Mouse (Mus musculus) stomach, postnatal 0 days (tissue): ENCODE measurements at regions not wholly inside any gene's neighbourhood (a gene's known extent, or its start where the extent isn't known, plus 50 kb on each side); places are given as distances from the start of the nearest gene placed in this dataset.

Experiments used
- ATAC-seq: fragments of 200-750 bp; cut with Nextera tagmentation; 2 replicates; pipeline ENCODE4 v1.8.0; 2017; ENCODE audit not compliant: low FRiP score, low TSS enrichment
- DNase-seq: peaks from one replicate; pipeline ENCODE4 v3.0.0-alpha.2; 2016; ENCODE audit warnings: low spot score
- H3K27ac ChIP-seq: fragments of 300-500 bp; sonication (generic); replicated peaks from 2 replicates; pipeline ENCODE4 v1.5.1; 2014; ENCODE audit warnings: mild to moderate bottlenecking, control low read depth
- H3K27me3 ChIP-seq: fragments of 300-500 bp; sonication (generic); 2 replicates; pipeline ENCODE4 v1.6.1; 2014; ENCODE audit warnings: low read length; ENCODE audit not compliant: control insufficient read depth, insufficient read depth
- H3K36me3 ChIP-seq: fragments of 300-500 bp; sonication (generic); 2 replicates; pipeline ENCODE4 v1.6.1; 2014; ENCODE audit warnings: low read length, mixed read lengths; ENCODE audit not compliant: control insufficient read depth, insufficient read depth
- H3K4me1 ChIP-seq: fragments of 300-500 bp; sonication (generic); replicated peaks from 2 replicates; pipeline ENCODE4 v1.6.1; 2014; ENCODE audit warnings: antibody characterized with exemption; ENCODE audit not compliant: control insufficient read depth, insufficient read depth
- H3K4me2 ChIP-seq: fragments of 300-500 bp; sonication (generic); replicated peaks from 2 replicates; pipeline ENCODE4 v1.6.1; 2014; ENCODE audit warnings: low read depth, mild to moderate bottlenecking, control low read depth, moderate library complexity
- H3K4me3 ChIP-seq: fragments of 300-500 bp; sonication (generic); 2 replicates; pipeline ENCODE4 v1.5.1; 2014; ENCODE audit warnings: low read depth, low read length, control low read depth
- H3K9ac ChIP-seq: fragments of 300-500 bp; sonication (generic); 2 replicates; pipeline ENCODE4 v1.6.1; 2014; ENCODE audit warnings: mild to moderate bottlenecking, low read length, control low read depth, mixed read lengths
- H3K9me3 ChIP-seq: fragments of 300-500 bp; sonication (generic); 2 replicates; pipeline ENCODE4 v1.6.1; 2016; ENCODE audit warnings: low read length; ENCODE audit not compliant: control insufficient read depth
- CTCF ChIP-seq: IDR thresholded peaks from 2 replicates; pipeline ENCODE4 v1.5.1; 2016; ENCODE audit warnings: antibody characterized with exemption, low read depth, mild to moderate bottlenecking, moderate library complexity
- EP300 ChIP-seq: optimal IDR thresholded peaks from 2 replicates; pipeline ENCODE3; 2016; ENCODE audit warnings: antibody characterized with exemption
- WGBS: fragments of 180-500 bp; shearing (Covaris S2); extraction: QIAGEN DNeasy Blood & Tissue Kit; methylation state at CpG from one replicate; pipeline ENCODE4 v1.1.7; 2014; 5-methylcytosine and 5-hydroxymethylcytosine counted together

GRCm38 (mm10) chr2:128365775-128366174 lies 225.2 kb upstream of the Spdye4c start:
- DNase-seq = no peak
- no peak overlapping the region for H3K9ac ChIP-seq
- 78% methylated on average over 2 of the region's 2 CpGs for WGBS
- H3K4me1 ChIP-seq = 0 out of 2 replicates have a peak, but pooled peaks cover 2% of the 10 kb centered on the region
- no peaks in the 10 kb centered on the region for H3K9me3 ChIP-seq
- H3K27ac ChIP-seq = no peak overlapping the region
- no peak overlapping the region for H3K4me3 ChIP-seq
- no peaks in the 10 kb centered on the region for H3K36me3 ChIP-seq
- TF ChIP-seq CTCF = no peak
- no peak for TF ChIP-seq EP300
- H3K27me3 ChIP-seq = no peaks in the 10 kb centered on the region
- peak; percentile 24; the same call in 1 of the 2 replicates for ATAC-seq
- no peak overlapping the region for H3K4me2 ChIP-seq

- TF ChIP-seq CTCF (no peak), EP300 (no peak)
- 86% methylated on average over 14 of the region's 14 CpGs for WGBS
Measured at GRCm38 (mm10) chr2:128367266-128368150, 223.5 kb upstream of the Spdye4c start.

GRCm38 (mm10) chr2:128368534-128369273 lies 222.3 kb upstream of the Spdye4c start:
- Histone ChIP-seq H3K4me3 (no peak overlapping the region), H3K4me1 (0 out of 2 replicates have a peak, but pooled peaks cover 2% of the 10 kb centered on the region), H3K9me3 (no peaks in the 10 kb centered on the region), H3K9ac (no peak overlapping the region), H3K27ac (no peak overlapping the region), H3K27me3 (no peaks in the 10 kb centered on the region), H3K36me3 (no peaks in the 10 kb centered on the region), H3K4me2 (no peak overlapping the region)
- peak; percentile 45 for TF ChIP-seq CTCF
- no peak for TF ChIP-seq EP300
- WGBS = 73% methylated on average over 7 of the region's 7 CpGs
- ATAC-seq (no peak), DNase-seq (no peak)

More at GRCm38 (mm10) chr2:128367266-128368150, 223.5 kb upstream of the Spdye4c start:
- ATAC-seq (no peak), DNase-seq (no peak)
- no peak overlapping the region for H3K4me2 ChIP-seq
- no peaks in the 10 kb centered on the region for H3K36me3 ChIP-seq
- no peaks in the 10 kb centered on the region for H3K27me3 ChIP-seq
- H3K9me3 ChIP-seq = no peaks in the 10 kb centered on the region
- no peak overlapping the region for H3K27ac ChIP-seq
- no peak overlapping the region for H3K9ac ChIP-seq
- H3K4me1 ChIP-seq = 0 out of 2 replicates have a peak, but pooled peaks cover 2% of the 10 kb centered on the region
- no peak overlapping the region for H3K4me3 ChIP-seq

GRCm38 (mm10) chr2:128370821-128371220 lies 220.2 kb upstream of the Spdye4c start:
- 55% methylated on average over 10 of the region's 10 CpGs for WGBS
- DNase-seq = no peak
- ATAC-seq = no peak

GRCm38 (mm10) chr2:128372204-128372603 lies 218.8 kb upstream of the Spdye4c start:
- Histone ChIP-seq H3K4me2 (no peak overlapping the region), H3K27me3 (no peaks in the 10 kb centered on the region), H3K4me3 (no peak overlapping the region), H3K9ac (no peak overlapping the region), H3K4me1 (no peaks in the 10 kb centered on the region), H3K36me3 (no peaks in the 10 kb centered on the region), H3K9me3 (no peaks in the 10 kb centered on the region), H3K27ac (no peak overlapping the region)
- TF ChIP-seq EP300 = no peak
- no peak for TF ChIP-seq CTCF
- no peak for ATAC-seq
- WGBS = 86% methylated on average over 13 of the region's 13 CpGs
- no peak for DNase-seq

More at GRCm38 (mm10) chr2:128370821-128371220, 220.2 kb upstream of the Spdye4c start:
- Histone ChIP-seq H3K9ac (no peak overlapping the region), H3K9me3 (no peaks in the 10 kb centered on the region), H3K27ac (no peak overlapping the region), H3K27me3 (no peaks in the 10 kb centered on the region), H3K4me1 (no peaks in the 10 kb centered on the region), H3K36me3 (no peaks in the 10 kb centered on the region), H3K4me3 (no peak overlapping the region), H3K4me2 (no peak overlapping the region)
- TF ChIP-seq CTCF (no peak), EP300 (no peak)
